Mouse (Mus musculus) right cerebral cortex, postnatal 36 days (tissue): ENCODE data around the gene Brpf3.

ENCODE experiments used
- DNase-seq, 2 experiments: peaks; one replicate each; pipeline ENCODE4 v3.0.0; 2022; ENCODE audit warnings: low spot score in 2 of 2, mixed read lengths in 1 of 2

The Brpf3 gene

DNA sequence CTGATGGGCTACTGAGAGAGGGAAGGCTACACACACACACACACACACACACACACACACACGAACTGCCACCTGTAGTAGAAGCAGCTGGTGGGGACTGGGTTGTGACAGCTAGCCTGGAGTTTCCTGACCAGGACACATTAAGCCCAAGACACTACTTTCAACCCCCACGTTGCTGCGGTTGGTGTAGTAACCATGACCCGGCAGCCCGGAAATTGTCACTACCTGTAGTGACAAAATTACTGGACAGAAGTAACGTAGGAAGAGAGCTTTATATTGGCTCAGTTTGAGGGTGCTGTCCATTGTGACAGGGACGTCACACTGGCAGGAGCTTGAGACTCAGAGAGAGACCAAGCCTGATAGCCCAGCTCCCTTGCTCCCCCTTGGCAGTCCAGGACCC, 71.4 kb downstream of the Brpf3 start:
- DNase-seq, result no peak

GRCm38 (mm10) chr17:28874216-28874615, 73.3 kb downstream of the Brpf3 start:
- DNase-seq, result peak in 1 of 2 experiments; percentile 47

DNA sequence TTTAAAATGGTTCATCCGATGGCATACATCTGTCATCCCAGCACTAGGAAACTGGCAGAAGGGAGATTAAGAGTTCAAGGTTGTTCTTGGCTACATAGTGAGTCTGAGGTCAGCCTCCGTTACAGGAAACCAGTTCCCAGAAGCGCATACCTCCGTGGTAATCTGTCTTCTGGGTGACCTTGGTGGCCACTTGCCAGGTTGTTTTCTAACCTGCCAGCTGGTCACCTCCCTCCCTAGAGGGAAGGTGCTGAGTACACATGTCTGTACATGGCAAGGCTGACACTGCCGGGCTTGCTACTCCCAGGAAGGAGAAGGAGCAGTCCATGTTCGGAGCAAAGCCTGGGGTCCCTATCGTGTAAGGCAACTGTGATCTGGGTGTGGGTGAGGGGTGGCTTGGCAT, 73.9 kb downstream of the Brpf3 start:
- DNase-seq, result no peak

DNA sequence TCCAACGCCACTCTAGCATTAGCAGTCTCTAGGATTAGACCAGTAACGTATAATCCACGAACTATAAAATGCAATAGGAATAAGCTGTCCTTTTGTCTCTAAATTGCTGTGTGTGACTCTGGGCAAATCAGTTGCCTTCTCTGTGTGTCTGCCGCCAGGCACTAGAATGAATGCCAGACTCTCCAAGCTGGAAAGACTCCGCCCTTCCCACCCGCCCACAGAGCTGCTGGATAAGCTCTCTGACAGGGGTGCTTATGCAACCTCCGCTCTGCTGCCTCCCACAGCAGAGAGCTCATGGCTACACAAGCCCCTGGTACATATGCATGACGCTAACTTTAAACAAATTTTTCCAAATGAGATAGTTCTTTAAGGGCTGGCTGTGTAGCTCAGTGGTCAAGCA, 74.4 kb downstream of the Brpf3 start:
- peak; percentile 68 to 85 for DNase-seq

DNA sequence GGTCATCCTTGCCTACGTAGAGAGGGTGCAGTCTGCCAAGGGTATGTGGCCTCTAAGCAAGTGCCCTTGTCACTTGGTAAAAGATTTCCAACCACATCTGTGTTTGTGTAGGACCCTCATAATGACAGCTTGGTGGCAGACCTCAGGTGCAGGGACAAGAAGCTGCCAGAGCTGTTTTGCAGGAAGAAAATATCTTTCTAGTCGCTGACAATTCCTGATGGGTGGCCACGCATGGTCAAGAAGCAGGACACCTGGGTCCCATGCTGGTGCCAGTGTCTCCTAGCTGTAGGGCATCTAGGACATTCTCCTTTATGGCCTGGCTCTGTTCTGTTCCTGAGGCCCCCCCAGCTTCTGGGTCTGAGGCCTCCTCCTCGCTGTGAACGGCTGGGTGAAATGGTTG, 75.4 kb downstream of the Brpf3 start:
- no peak for DNase-seq

GRCm38 (mm10) chr17:28876821-28877220, 75.9 kb downstream of the Brpf3 start:
- no peak for DNase-seq

DNA sequence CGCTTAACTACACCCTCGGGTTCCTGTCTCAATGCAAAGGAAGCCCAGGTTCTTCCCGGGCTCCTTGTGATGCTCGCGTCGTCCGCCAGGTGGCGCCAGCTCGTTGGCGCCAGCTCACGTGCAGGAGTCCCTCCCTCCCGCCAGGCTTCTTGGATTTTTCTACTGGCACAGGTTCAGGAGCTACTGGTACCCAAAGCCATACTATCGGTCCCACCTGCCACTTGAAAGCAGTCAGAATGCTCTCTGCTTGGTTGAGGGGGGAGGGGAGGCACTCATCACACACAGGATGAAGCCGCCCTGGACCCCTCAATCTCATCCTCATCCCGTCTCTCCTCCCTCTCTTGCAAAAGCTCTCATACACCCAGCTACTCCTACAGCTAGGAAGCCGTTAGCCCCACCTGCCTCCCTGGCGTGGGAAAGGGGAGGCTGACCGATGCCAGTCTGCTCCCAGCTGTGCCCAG, 79.1 kb downstream of the Brpf3 start:
- DNase-seq, result peak in 1 of 2 experiments; percentile 61

- peak in 1 of 2 experiments; percentile 31 for DNase-seq
Observed at GRCm38 (mm10) chr17:28882316-28882715, 81.4 kb downstream of the Brpf3 start.

- no peak for DNase-seq
Observed at GRCm38 (mm10) chr17:28882810-28883209, 81.9 kb downstream of the Brpf3 start.

- DNase-seq, result no peak
Observed at GRCm38 (mm10) chr17:28883941-28884516, 83.1 kb downstream of the Brpf3 start.

DNA sequence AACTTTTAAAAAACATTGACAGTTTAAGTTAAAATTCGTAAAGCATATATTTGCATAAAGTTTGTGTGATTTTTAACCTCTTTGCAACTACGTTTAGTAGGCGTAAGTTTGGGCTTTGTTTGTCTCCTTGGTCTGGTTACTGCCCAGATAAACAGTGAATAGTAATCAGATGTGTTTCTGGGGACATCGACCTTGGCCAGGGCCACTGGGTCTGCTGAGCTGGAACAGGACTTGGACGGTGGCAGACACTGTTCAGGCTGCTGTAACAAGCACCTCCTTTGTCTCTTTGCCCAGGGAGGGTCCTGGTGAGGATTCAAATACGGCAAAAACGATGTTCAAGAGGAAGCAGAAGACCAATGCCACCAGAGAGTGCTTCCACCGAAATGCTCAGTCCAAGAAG, 84.3 kb downstream of the Brpf3 start:
- no peak for DNase-seq

- DNase-seq, result no peak
Observed at GRCm38 (mm10) chr17:28886266-28886665, 85.4 kb downstream of the Brpf3 start.
